Mouse (Mus musculus) skeletal muscle tissue, postnatal 0 days (tissue): ENCODE results near the gene Zmat1. TPM values are rescaled to one million over a fixed set of nuclear protein-coding genes. Genes with fewer than 3 reads are reported as not detected.

Experiments
- polyA plus RNA-seq: library from polyadenylated mRNA; unstranded; fragments of >200 nt; fragmentation: Nextera tagmentation; extraction: Ambion mirVana; gene quantifications from 2 replicates; pipeline ENCODE4 v1.2.1, GENCODE M21; 2015

The Zmat1 gene
- 3.8 and 3.9 TPM in 2 replicates for polyA plus RNA-seq

DNA sequence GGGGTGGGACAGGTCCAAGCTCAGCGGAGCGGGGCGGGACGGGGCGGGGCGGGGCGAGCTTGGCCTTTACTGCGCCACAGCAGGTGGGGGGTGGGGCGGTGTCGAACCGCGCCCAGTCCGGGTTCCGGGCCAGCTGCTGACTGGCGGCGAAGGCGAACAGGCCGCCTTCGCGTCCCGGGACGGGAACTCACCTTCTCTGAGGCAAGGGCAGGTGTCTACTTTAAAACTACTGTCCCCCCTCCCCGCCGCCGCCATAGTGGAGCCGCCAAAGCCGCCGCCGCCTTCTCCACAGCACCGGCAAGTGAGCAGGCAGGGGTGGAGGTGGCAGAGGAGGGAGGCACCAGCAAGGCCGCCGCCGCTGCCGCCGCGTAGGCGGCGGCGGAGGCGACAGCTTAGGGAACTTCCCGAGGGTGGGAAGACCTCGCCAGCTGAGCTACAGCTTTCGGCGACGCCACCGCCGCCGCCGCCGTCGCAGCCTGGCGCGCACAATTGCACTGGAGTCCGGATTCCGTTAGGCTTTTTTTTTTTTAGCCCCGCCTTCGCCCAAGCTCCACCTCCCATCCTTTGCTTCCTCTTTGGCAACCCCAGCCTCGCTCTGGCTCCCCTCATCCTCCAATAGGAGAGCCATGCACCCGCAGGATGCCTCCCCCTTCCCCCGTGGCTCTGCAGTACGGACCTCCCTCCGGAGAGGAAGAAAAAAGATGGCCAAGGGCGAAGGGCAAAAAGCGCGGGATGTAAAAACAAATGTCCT lies at the start of gene Zmat1:
Gene Zmat1 (minus strand): TSS at position 490 of the 751 bp plus-strand sequence.

DNA sequence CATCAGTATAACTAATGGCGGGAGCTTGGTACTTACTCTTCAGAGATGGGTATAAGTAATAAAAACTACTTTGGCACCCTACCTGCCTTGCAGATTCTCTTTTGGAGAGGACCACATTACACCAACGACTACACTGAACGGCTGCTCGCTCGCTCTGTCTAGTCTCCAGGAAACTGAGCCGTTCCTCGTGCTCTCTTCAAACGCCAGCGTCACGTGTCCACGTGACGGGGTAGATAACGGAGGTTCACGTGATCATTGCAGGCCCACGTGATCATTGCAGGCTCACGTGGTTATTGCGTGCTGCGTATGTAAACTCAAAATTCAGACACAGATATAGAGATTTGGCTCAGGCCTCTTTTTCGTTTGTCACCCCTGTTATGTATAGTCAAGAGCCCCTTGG lies 44.5 kb downstream of the Zmat1 start, which contains the start of gene Nxf2:
Gene Nxf2 (minus strand): TSS at position 209 of the 400 bp plus-strand sequence.

Other genes starting within 250 kb of the Zmat1 start
- 40.6 and 41.0 TPM in 2 replicates for gene Armcx2, start 200.0 kb downstream of the Zmat1 start, polyA plus RNA-seq
- 0.22 and 0.29 TPM in 2 replicates for gene Nxf2, start 44.5 kb downstream of the Zmat1 start, polyA plus RNA-seq
- 0.04 TPM in 1 of 2 replicates, not detected in the other for gene Gm15023, start 168.4 kb upstream of the Zmat1 start, polyA plus RNA-seq
- gene Tceal6, start 201.5 kb upstream of the Zmat1 start, polyA plus RNA-seq: 2.3 and 3.8 TPM in 2 replicates